Mouse (Mus musculus) bone marrow, adult 2 months (tissue): ENCODE data around the gene Phf21b. TPM values are rescaled to one million over a fixed set of nuclear protein-coding genes. Genes with fewer than 3 reads are reported as not detected.
A peak's percentile ranks its signal among the peaks of the same experiment; 100 is the strongest.

Experiments used
- H3K27ac ChIP-seq: fragments of 200-500 bp; 2 replicates; pipeline ENCODE4 v1.5.1; 2012; ENCODE audit warnings: low read depth, mild to moderate bottlenecking, control low read depth, inconsistent platforms, low read length; ENCODE audit not compliant: control insufficient read depth, poor library complexity, insufficient read depth
- H3K4me1 ChIP-seq: fragments of 200-500 bp; 2 replicates; pipeline ENCODE4 v1.6.1; 2011; ENCODE audit warnings: low read length; ENCODE audit not compliant: control insufficient read depth, insufficient read depth
- H3K4me3 ChIP-seq: fragments of 200-500 bp; replicated peaks from 2 replicates; pipeline ENCODE3; 2011; ENCODE audit warnings: mild to moderate bottlenecking, low read depth, low read length, control low read depth; ENCODE audit not compliant: control insufficient read depth
- CTCF ChIP-seq: fragments of 200-500 bp; IDR thresholded peaks from 2 replicates; pipeline ENCODE4 v1.5.1; 2011; ENCODE audit warnings: low read length, control low read depth; ENCODE audit not compliant: control insufficient read depth, insufficient read depth
- POLR2A ChIP-seq: fragments of 200-500 bp; IDR thresholded peaks from 2 replicates; pipeline ENCODE4 v1.6.1; 2011; ENCODE audit warnings: low read depth, mild to moderate bottlenecking, control low read depth, low read length, borderline replicate concordance; ENCODE audit not compliant: control insufficient read depth
- WGBS: fragments of 180-500 bp; shearing (Covaris S2); methylation state at CpG from one replicate; pipeline ENCODE4 v1.1.7; 2018; 5-methylcytosine and 5-hydroxymethylcytosine counted together
- polyA plus RNA-seq: library from polyadenylated mRNA; stranded (reverse); fragments of >200 nt; gene quantifications from 2 replicates; pipeline ENCODE4 v1.2.4, GENCODE M21; 2011; ENCODE audit warnings: low replicate concordance; ENCODE audit not compliant: missing spikeins, insufficient read depth, insufficient read length

Phf21b gene
- polyA plus RNA-seq, 1 experiment: 9.5 TPM

GRCm38 (mm10) chr15:84840560-84840959 is 15.3 kb downstream of the Phf21b start:
- no peak for TF ChIP-seq POLR2A
- no peak for TF ChIP-seq CTCF
- no peak overlapping the region for H3K27ac ChIP-seq
- WGBS: 35% methylated on average over 3 of the region's 3 CpGs
- H3K4me1 ChIP-seq: no peaks in the 10 kb centered on the region; the same call in 1 of the 2 replicates
- H3K4me3 ChIP-seq: no peak overlapping the region

- H3K27ac ChIP-seq: no peak overlapping the region
- H3K4me1 ChIP-seq: no peaks in the 10 kb centered on the region; the same call in 1 of the 2 replicates
- 73% methylated on average over 3 of the region's 3 CpGs for WGBS
- TF ChIP-seq POLR2A (no peak), CTCF (no peak)
- H3K4me3 ChIP-seq: no peak overlapping the region
These were observed 16.3 kb downstream of the Phf21b start for GRCm38 (mm10) chr15:84839521-84839920.

- no peak overlapping the region for H3K27ac ChIP-seq
These were observed 18.0 kb downstream of the Phf21b start for GRCm38 (mm10) chr15:84837896-84838295.

GRCm38 (mm10) chr15:84829416-84829815 is 26.4 kb downstream of the Phf21b start:
- TF ChIP-seq CTCF: peak; percentile 28; the same call in 1 of the 2 replicates
- no peak for TF ChIP-seq POLR2A
- H3K4me3 ChIP-seq: no peak overlapping the region
- H3K27ac ChIP-seq: no peak overlapping the region
- WGBS: 4% methylated on average over 15 of the region's 15 CpGs
- H3K4me1 ChIP-seq: no peaks in the 10 kb centered on the region; the same call in 1 of the 2 replicates

More at GRCm38 (mm10) chr15:84837896-84838295, 18.0 kb downstream of the Phf21b start:
- WGBS: 69% methylated on average over 6 of the region's 6 CpGs
- TF ChIP-seq CTCF (no peak), POLR2A (no peak)
- no peaks in the 10 kb centered on the region; the same call in 1 of the 2 replicates for H3K4me1 ChIP-seq
- no peak overlapping the region for H3K4me3 ChIP-seq

- TF ChIP-seq CTCF (no peak), POLR2A (no peak)
- Histone ChIP-seq H3K4me3 (no peak overlapping the region), H3K4me1 (no peaks in the 10 kb centered on the region; the same call in 1 of the 2 replicates), H3K27ac (no peak overlapping the region)
- 86% methylated on average over 12 of the region's 12 CpGs for WGBS
These were observed 27.2 kb downstream of the Phf21b start for GRCm38 (mm10) chr15:84828603-84829002.

GRCm38 (mm10) chr15:84823086-84823485 is 32.8 kb downstream of the Phf21b start:
- Histone ChIP-seq H3K27ac (no peak overlapping the region), H3K4me3 (no peak overlapping the region), H3K4me1 (no peaks in the 10 kb centered on the region)
- TF ChIP-seq CTCF: no peak
- TF ChIP-seq POLR2A: no peak
- WGBS: 83% methylated on average over 4 of the region's 4 CpGs

- H3K4me3 ChIP-seq: no peak overlapping the region
- WGBS: 71% methylated on average over 4 of the region's 4 CpGs
- H3K27ac ChIP-seq: no peak overlapping the region
These were observed 35.0 kb downstream of the Phf21b start for GRCm38 (mm10) chr15:84820811-84821210.

GRCm38 (mm10) chr15:84818284-84818683 is 37.6 kb downstream of the Phf21b start:
- no peak overlapping the region for H3K4me3 ChIP-seq
- 86% methylated on average over 11 of the region's 11 CpGs for WGBS
- TF ChIP-seq POLR2A (no peak), CTCF (no peak)

More at GRCm38 (mm10) chr15:84820811-84821210, 35.0 kb downstream of the Phf21b start:
- no peaks in the 10 kb centered on the region for H3K4me1 ChIP-seq
- no peak for TF ChIP-seq CTCF
- TF ChIP-seq POLR2A: no peak

GRCm38 (mm10) chr15:84817589-84817988 is 38.3 kb downstream of the Phf21b start:
- TF ChIP-seq POLR2A: no peak
- no peak for TF ChIP-seq CTCF
- H3K4me1 ChIP-seq: no peaks in the 10 kb centered on the region
- no peak overlapping the region for H3K27ac ChIP-seq
- 76% methylated on average over 3 of the region's 3 CpGs for WGBS
- no peak overlapping the region for H3K4me3 ChIP-seq

More at GRCm38 (mm10) chr15:84818284-84818683, 37.6 kb downstream of the Phf21b start:
- Histone ChIP-seq H3K4me1 (no peaks in the 10 kb centered on the region), H3K27ac (no peak overlapping the region)
